Mouse (Mus musculus) midbrain, embryonic 10.5 days (tissue): ENCODE measurements around the gene Wdfy3. TPM values are rescaled to one million over a fixed set of nuclear protein-coding genes. Genes with fewer than 3 reads are reported as not detected.
A peak's percentile ranks its signal among the peaks of the same experiment; 100 is the strongest.
"Not testable (repeated sequence)": the region's sequence is repeated elsewhere in the genome, so short reads cannot be mapped to it uniquely, and the experiment has no call there.

Source experiments
- DNase-seq: peaks from one replicate; pipeline ENCODE4 v3.0.0-alpha.2; 2017; ENCODE audit warnings: low spot score
- H3K27ac ChIP-seq: fragments of 300-500 bp; sonication (generic); replicated peaks from 2 replicates; pipeline ENCODE4 v1.5.1; 2016; ENCODE audit warnings: mild to moderate bottlenecking
- H3K27me3 ChIP-seq: fragments of 300-500 bp; sonication (generic); 2 replicates; pipeline ENCODE4 v1.6.1; 2016; ENCODE audit warnings: low read depth, mild to moderate bottlenecking; ENCODE audit not compliant: poor library complexity, severe bottlenecking
- H3K36me3 ChIP-seq: fragments of 300-500 bp; sonication (generic); 2 replicates; pipeline ENCODE4 v1.6.1; 2016; ENCODE audit warnings: mild to moderate bottlenecking, moderate library complexity
- H3K4me1 ChIP-seq: fragments of 300-500 bp; sonication (generic); 2 replicates; pipeline ENCODE4 v1.6.1; 2016
- H3K4me3 ChIP-seq: fragments of 300-500 bp; sonication (generic); 2 replicates; pipeline ENCODE4 v1.5.1; 2016; ENCODE audit warnings: mild to moderate bottlenecking, moderate library complexity
- H3K9me3 ChIP-seq: fragments of 300-500 bp; sonication (generic); replicated peaks from 2 replicates; pipeline ENCODE4 v1.6.1; 2016; ENCODE audit warnings: mild to moderate bottlenecking
- WGBS: fragments of 180-500 bp; shearing (Covaris S2); methylation state at CpG from one replicate; pipeline ENCODE4 v1.1.7; 2016; 5-methylcytosine and 5-hydroxymethylcytosine counted together
- polyA plus RNA-seq: library from polyadenylated mRNA; unstranded; fragments of >200 nt; fragmentation: Nextera tagmentation; extraction: Ambion mirVana; gene quantifications from 2 replicates; pipeline ENCODE4 v1.2.1, GENCODE M21; 2016

Gene Wdfy3
- polyA plus RNA-seq, 1 experiment from 2014 or later: 18.2 TPM

DNA sequence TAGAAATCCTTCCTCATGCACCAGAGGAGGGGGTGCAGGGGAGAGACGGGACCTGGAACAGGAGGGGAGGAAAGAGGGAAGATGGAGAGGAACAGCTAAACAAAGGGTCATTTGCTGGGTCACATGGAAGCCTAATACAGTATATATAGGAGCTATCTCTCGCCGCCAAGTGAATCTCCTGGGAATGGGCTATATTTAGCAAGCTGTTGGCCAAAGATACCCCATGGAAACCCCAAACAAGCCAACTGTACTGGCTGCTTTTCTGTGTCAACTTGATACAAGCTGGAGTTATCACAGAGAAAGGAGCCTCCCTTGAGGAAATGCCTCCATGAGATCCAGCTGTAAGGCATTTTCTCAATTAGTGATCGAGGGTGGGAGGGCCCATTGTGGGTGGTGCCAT, 164.9 kb downstream of the Wdfy3 start:
- not testable (repeated sequence) for H3K9me3 ChIP-seq, H3K27ac ChIP-seq, H3K4me3 ChIP-seq, H3K27me3 ChIP-seq, H3K4me1 ChIP-seq, DNase-seq
- H3K36me3 ChIP-seq: peaks cover 97% of the 10 kb centered on the region
- 89% methylated on average over 4 of the region's 4 CpGs for WGBS

DNA sequence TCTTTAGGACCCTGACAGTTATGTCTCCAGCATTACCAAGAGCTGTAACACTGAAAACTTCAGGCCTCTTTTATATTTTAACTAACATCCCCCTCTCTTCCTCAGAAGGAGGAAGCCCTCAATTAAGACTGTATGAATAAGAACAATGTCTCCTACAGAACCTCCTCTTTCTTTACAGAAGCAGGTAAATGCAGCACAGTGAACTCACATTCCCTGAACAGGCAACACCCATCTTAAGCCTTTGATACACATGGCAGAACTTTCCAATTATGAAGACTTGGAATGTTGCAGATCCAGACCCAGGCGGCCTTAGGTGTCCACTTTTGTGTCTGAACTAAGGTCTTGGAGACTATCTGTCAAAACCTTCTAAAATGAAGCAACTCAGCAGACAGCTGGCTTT, 167.0 kb downstream of the Wdfy3 start:
- Histone ChIP-seq H3K36me3 (peaks cover 97% of the 10 kb centered on the region), H3K27me3 (no peaks in the 10 kb centered on the region), H3K4me1 (no peaks in the 10 kb centered on the region), H3K27ac (no peak overlapping the region), H3K4me3 (no peak overlapping the region), H3K9me3 (no peaks in the 10 kb centered on the region)
- no peak for DNase-seq
- WGBS: 79% methylated on average over 1 of the region's 1 CpGs

DNA sequence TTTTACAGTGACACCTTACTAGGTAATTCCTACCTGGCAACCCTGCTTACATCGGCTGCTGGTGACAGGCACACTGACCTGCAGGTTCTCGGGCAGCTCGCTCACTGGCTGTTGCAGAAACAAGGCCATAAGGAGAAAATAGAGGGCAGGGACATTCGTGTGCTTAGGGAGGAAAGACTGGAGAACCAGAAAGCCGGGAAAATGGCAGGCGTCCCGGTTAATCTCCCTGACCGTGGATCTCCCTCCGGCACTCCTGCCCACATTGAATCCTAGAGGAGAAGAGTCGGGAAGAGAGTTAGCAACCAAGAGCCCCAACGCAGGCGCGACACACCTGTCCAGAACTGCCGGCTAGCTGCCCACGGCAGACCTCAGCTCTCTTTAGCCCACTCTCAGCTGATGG, 169.7 kb downstream of the Wdfy3 start:
- DNase-seq: no peak
- Histone ChIP-seq H3K4me1 (no peaks in the 10 kb centered on the region), H3K27me3 (no peaks in the 10 kb centered on the region), H3K4me3 (no peak overlapping the region), H3K36me3 (peaks cover 98% of the 10 kb centered on the region), H3K27ac (no peak overlapping the region), H3K9me3 (no peaks in the 10 kb centered on the region)
- whole genome bisulfite sequencing: 92% methylated on average over 15 of the region's 15 CpGs

DNA sequence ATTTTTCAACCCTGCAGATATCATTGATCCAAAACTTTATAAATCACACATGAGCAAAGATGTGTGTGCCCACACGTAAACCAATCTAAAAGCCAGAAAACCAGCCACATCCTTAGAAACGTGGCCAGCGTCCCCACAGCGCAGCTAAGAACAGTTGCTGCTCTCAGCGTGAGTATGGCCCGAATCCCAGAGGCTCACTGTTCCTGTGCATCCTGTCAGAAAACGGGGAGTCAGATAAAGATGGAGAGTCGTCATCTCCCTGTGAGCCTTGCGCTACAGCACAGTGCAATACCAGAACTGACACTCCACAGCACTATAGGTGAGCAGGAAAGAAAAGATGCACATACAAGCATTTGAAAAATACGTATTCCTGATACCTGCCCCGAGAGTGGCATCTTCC, 172.9 kb downstream of the Wdfy3 start:
- Histone ChIP-seq H3K9me3 (no peaks in the 10 kb centered on the region), H3K4me3 (no peak overlapping the region), H3K4me1 (no peaks in the 10 kb centered on the region), H3K36me3 (peaks cover 98% of the 10 kb centered on the region), H3K27me3 (no peaks in the 10 kb centered on the region), H3K27ac (no peak overlapping the region)
- no peak for DNase-seq
- WGBS: 93% methylated on average over 11 of the region's 11 CpGs

DNA sequence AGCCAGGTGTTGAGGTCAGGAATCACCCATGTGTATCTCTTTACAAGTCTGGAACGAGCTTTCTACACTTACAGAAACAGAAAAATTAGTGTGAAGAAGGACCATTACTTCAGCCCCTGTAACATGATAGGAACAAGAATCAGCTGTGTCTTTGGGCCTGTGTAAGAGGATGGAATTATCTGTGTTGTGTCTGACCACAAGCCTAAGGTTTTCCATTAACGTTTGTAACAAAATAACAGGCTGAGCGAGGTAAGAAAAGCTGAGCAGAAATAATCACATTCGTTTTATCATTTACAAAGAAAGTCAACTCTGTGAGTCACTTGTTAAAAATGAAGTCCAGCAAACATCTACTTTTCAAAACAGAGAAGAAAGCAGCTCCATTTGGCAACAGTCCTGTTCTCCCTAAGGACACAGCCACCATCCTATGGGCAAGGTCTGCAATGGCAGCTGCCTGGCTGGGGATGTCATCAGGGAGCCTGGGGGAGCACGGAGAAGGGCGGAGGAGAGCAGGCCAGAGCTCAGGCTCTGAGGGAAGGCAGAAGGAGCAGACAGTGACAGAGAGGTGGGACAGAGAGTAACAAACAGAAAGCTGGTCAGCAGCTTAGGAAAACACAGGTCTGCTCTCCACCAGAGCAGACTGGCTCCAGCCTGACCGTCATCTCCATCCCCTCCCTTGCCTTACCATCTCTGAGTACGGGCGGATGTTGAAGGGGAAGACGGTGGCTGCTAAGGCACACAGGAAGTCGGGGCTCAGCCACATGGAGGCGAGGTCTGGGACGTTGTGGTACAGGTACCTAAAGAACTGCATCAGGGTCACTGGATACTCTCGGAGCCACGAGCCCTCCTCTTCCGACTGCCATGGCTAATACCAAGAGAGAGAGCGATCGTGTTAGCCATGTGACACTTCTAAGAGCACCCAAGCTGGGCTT, 173.7 kb downstream of the Wdfy3 start:
- peaks cover 98% of the 10 kb centered on the region for H3K36me3 ChIP-seq
- WGBS: 93% methylated on average over 18 of the region's 18 CpGs

DNA sequence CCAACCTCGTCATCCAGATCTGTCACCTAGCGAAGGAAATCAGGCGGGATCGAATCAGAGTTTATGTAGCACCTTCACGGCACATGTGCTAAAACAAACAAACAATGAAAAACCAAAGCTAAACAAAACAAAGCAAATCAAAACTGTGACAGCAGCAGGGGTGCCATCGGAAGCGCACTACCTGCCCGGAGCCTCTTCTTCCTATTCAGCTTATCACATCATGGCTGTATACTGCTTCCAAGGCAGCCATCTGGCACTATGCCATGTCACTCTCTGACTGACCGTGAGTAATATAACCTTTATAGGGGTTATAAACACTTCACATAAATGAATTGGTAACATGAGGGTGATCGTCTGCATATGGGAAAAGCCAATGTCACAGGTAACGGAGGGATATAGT, 174.6 kb downstream of the Wdfy3 start:
- Histone ChIP-seq H3K4me1 (no peaks in the 10 kb centered on the region), H3K9me3 (no peaks in the 10 kb centered on the region), H3K27me3 (no peaks in the 10 kb centered on the region), H3K27ac (no peak overlapping the region), H3K4me3 (no peak overlapping the region), H3K36me3 (peaks cover 98% of the 10 kb centered on the region)
- no peak for DNase-seq
- 89% methylated on average over 11 of the region's 11 CpGs for WGBS

More for the DNA sequence above, 173.7 kb downstream of the Wdfy3 start:
- Histone ChIP-seq H3K4me3 (no peak overlapping the region), H3K27ac (no peak overlapping the region), H3K9me3 (no peaks in the 10 kb centered on the region), H3K4me1 (no peaks in the 10 kb centered on the region), H3K27me3 (no peaks in the 10 kb centered on the region)
- no peak for DNase-seq

DNA sequence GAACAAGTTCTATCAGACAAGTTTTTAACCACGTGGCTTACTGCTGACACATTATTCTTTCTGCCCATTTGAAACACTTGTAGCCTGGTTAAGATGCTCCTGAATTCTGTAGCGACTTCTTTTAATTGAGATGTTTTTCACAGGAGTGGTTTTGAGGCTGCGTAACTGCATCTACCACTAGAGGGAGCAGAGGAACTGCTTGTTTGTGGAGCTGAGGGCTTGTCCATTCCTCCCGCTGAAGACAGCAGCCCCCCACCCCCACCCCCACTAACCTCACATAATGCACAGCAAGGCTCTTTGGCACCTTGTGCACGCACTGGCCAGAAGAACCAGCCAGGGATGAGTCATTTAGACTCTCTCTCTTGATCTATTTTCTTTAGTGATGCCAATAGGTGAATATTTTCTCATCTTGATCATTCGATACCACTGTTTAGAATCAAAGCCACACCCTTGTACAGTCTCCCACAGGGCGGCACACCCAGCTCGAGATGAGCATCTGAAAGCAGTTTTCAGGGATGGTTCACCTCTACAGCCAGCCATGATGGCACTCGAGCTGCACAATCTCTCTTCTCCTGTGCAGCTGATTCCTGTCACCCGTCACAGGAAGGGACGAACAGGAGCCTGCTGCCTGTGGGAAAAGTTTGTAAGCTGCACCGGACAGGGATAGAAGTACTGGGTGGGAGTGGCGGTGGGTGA, 175.8 kb downstream of the Wdfy3 start:
- no peaks in the 10 kb centered on the region for H3K9me3 ChIP-seq
- H3K27ac ChIP-seq: no peak overlapping the region
- H3K4me3 ChIP-seq: no peak overlapping the region
- DNase-seq: peak; percentile 30
- WGBS: 79% methylated on average over 13 of the region's 13 CpGs
- no peaks in the 10 kb centered on the region for H3K4me1 ChIP-seq
- no peaks in the 10 kb centered on the region for H3K27me3 ChIP-seq
- peaks cover 98% of the 10 kb centered on the region for H3K36me3 ChIP-seq

DNA sequence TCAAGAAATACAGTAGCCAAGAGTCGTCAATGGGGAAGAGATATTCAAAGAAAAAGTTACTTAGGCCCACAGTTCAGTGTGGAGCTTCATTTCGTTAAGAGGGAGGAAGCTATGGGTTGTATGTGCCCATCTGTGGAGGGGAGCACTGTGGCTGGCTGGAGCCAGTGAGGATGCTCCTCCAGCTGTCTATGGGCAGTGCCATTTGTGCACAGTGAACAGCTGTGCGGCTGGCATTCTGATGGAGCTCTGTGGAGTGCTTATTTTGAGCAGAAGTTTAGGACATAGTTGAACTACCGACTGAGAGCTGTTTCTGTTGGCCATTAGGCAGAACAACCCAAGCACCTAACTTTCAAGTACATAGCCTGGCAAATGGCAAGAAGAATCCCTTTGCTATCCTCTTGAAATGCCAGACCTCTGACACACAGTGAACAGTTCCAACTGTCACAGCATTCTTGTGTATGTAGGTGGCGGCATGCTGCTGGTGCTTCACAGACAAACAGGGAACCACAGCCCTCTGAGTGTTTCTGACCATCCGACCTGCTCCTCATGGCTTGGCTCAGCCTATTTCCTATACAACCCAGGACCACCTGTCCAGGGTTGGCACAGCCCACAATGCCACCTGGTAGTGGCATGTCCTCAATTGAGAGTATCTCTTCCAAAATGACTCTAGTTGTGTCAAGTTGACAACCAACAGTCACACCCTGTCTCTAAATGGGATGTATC, 177.9 kb downstream of the Wdfy3 start:
- Histone ChIP-seq H3K36me3 (peaks cover 100% of the 10 kb centered on the region), H3K9me3 (no peaks in the 10 kb centered on the region), H3K4me3 (no peak overlapping the region), H3K27me3 (no peaks in the 10 kb centered on the region), H3K27ac (no peak overlapping the region), H3K4me1 (no peaks in the 10 kb centered on the region)
- no peak for DNase-seq
- 94% methylated on average over 6 of the region's 6 CpGs for WGBS

DNA sequence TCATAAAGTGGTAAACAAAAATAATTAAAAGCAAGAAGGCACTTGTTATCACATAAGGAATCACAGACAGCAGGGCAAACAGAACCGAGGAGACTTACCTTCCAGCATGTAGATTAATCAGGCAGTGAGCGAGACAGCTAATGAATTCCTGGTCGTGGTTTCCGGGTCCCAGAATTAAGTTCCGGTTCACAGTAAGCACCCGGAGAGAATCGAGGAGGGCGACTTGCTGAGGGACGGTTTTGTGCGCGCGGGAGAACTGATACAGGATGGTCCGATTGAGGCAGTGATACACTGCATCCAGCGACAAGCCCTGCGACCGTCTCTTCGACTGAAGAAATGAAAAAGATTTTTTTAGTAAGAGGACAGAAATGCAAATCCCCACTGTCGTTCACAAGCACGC, 181.7 kb downstream of the Wdfy3 start:
- Histone ChIP-seq H3K4me1 (no peaks in the 10 kb centered on the region), H3K27me3 (no peaks in the 10 kb centered on the region), H3K4me3 (no peak overlapping the region), H3K36me3 (peaks cover 100% of the 10 kb centered on the region), H3K27ac (no peak overlapping the region), H3K9me3 (no peaks in the 10 kb centered on the region)
- DNase-seq: no peak
- WGBS: 95% methylated on average over 19 of the region's 19 CpGs

DNA sequence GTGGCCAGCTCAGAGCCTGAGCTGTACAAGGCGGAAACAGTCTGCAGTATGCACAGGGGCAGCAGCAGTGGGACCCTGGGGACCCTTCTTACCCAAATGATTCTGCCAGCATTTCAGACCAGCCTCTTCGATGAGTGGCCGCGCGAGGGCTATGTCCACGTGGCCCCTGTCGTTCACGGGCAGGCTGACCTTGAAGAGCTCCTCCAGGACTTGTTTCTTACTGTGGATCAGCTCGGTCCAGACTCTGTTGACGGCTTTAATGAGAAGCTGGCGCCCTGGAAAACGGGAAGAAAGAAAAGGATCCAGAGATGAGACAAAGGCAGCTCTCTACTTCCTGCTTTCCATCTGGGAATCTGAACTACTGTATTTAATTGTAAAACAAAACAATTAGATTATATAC, 184.7 kb downstream of the Wdfy3 start:
- no peak for DNase-seq
- no peak overlapping the region for H3K27ac ChIP-seq
- WGBS: 94% methylated on average over 12 of the region's 12 CpGs
- H3K27me3 ChIP-seq: no peaks in the 10 kb centered on the region
- no peaks in the 10 kb centered on the region for H3K9me3 ChIP-seq
- no peak overlapping the region for H3K4me3 ChIP-seq
- H3K4me1 ChIP-seq: no peaks in the 10 kb centered on the region
- H3K36me3 ChIP-seq: peaks cover 100% of the 10 kb centered on the region

DNA sequence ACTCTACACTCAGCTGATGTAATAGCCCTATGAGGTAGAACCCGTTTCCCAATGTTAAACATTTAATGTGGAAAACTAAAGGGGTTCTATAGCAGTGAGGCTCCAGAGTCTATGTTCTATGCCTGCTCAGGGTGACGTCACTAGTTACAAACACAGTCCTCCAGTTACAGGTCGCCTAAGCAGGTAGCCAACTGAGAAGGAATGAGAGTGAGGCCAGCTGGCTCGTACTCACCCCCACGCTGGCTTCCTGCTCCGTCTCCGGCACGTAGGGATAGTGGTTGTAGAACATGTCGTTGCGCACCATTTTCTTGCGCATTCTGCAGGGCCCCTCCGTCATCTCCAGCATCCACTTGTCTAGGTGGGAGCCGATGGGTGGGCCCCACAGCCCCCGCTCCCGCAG, 187.5 kb downstream of the Wdfy3 start:
- DNase-seq: no peak
- 94% methylated on average over 15 of the region's 15 CpGs for WGBS
- H3K4me3 ChIP-seq: no peak overlapping the region
- H3K9me3 ChIP-seq: no peaks in the 10 kb centered on the region
- H3K27me3 ChIP-seq: no peaks in the 10 kb centered on the region
- no peaks in the 10 kb centered on the region for H3K4me1 ChIP-seq
- H3K36me3 ChIP-seq: peaks cover 99% of the 10 kb centered on the region
- H3K27ac ChIP-seq: no peak overlapping the region

DNA sequence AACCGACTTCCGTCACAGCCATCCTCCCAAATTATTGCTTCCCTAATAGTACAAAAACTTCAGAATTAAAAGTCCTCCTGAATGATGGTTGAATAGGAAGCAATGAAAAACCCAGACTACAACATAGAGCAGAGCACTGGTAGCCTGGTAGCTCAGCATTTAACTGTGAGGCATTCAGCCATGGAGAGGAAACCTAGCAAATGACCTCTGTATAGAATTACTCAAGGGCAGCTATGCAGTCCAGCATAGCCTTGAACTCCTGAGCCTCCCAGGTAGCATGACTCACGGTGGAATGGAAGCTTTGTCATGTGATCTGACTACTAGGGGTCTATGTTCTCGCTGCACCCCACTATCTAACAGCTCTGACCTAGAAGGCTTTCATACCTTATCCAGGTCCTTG, 189.8 kb downstream of the Wdfy3 start:
- Histone ChIP-seq H3K36me3 (peaks cover 99% of the 10 kb centered on the region), H3K4me3 (no peak overlapping the region), H3K27me3 (no peaks in the 10 kb centered on the region), H3K4me1 (no peaks in the 10 kb centered on the region), H3K27ac (no peak overlapping the region), H3K9me3 (no peaks in the 10 kb centered on the region)
- WGBS: 99% methylated on average over 4 of the region's 4 CpGs
- no peak for DNase-seq

DNA sequence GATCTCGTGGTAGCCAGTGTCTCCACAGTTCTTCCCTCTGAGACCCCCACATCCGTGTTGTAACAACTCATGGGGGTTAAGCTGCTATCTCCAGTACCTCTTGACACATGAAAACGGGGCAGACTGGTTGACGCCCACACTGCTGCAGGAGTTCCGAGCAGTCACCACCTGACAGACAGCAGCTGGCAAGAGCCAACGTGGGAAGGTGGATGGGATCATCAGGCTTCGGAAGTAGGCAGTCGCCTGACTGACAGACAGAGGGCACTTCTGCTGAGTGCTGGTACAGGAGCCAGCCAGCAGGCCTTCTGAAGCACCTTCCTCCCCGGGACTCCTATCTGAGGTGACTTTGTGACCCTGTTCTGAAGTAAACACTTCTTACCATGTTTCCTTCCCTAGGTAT, 191.3 kb downstream of the Wdfy3 start:
- DNase-seq: no peak
- Histone ChIP-seq H3K9me3 (no peaks in the 10 kb centered on the region), H3K4me3 (no peak overlapping the region), H3K27me3 (no peaks in the 10 kb centered on the region), H3K4me1 (no peaks in the 10 kb centered on the region), H3K27ac (no peak overlapping the region), H3K36me3 (peaks cover 99% of the 10 kb centered on the region)
- WGBS: 89% methylated on average over 9 of the region's 9 CpGs
